Mouse (Mus musculus): ENCODE results near the gene 4930451I11Rik.

Gene 4930451I11Rik

GRCm38 (mm10) chr7:126831539-126831938 is at the start of gene 4930451I11Rik:
Gene 4930451I11Rik, minus strand, starts transcription at chr7:126831639.
- DNase-seq (ENCODE audit: low spot score in 2 of 2), result no peak

- DNase-seq (ENCODE audit: low spot score in 2 of 2), result no peak
Observed at GRCm38 (mm10) chr7:126881040-126881439, 49.6 kb upstream of the 4930451I11Rik start.

- no peak for DNase-seq (ENCODE audit: low spot score in 2 of 2)
Observed at GRCm38 (mm10) chr7:126877239-126877638, 45.8 kb upstream of the 4930451I11Rik start.

- no peak for DNase-seq (ENCODE audit: low spot score in 2 of 2)
Observed at GRCm38 (mm10) chr7:126870520-126870891, 39.1 kb upstream of the 4930451I11Rik start.

- DNase-seq (ENCODE audit: low spot score in 2 of 2), result no peak
Observed at GRCm38 (mm10) chr7:126869780-126870519, 38.5 kb upstream of the 4930451I11Rik start.

- no peak for DNase-seq (ENCODE audit: low spot score in 2 of 2)
Observed at GRCm38 (mm10) chr7:126868003-126868402, 36.6 kb upstream of the 4930451I11Rik start.

- no peak for DNase-seq (ENCODE audit: low spot score in 2 of 2)
Observed at GRCm38 (mm10) chr7:126867534-126867933, 36.1 kb upstream of the 4930451I11Rik start.

- no peak for DNase-seq (ENCODE audit: low spot score in 2 of 2)
Observed at GRCm38 (mm10) chr7:126863791-126864190, 32.4 kb upstream of the 4930451I11Rik start.

- DNase-seq (ENCODE audit: low spot score in 2 of 2), result peak; percentile 96 to 97
Observed at GRCm38 (mm10) chr7:126862147-126862784, 30.8 kb upstream of the 4930451I11Rik start, which contains the start of gene Ino80e. Gene Ino80e, minus strand, starts transcription at chr7:126862377.

- DNase-seq (ENCODE audit: low spot score in 2 of 2), result peak; percentile 96 to 97
Observed at GRCm38 (mm10) chr7:126861429-126862130, 30.1 kb upstream of the 4930451I11Rik start, which contains the start of gene Hirip3. Gene Hirip3, plus strand, starts transcription at chr7:126861972.

GRCm38 (mm10) chr7:126860987-126861386 is 29.5 kb upstream of the 4930451I11Rik start:
- DNase-seq (ENCODE audit: low spot score in 2 of 2), result no peak

GRCm38 (mm10) chr7:126856741-126857420 is 25.4 kb upstream of the 4930451I11Rik start:
- DNase-seq (ENCODE audit: low spot score in 2 of 2), result no peak

GRCm38 (mm10) chr7:126855641-126856040 is 24.2 kb upstream of the 4930451I11Rik start:
- no peak for DNase-seq (ENCODE audit: low spot score in 2 of 2)

- DNase-seq (ENCODE audit: low spot score in 2 of 2), result no peak
Observed at GRCm38 (mm10) chr7:126853454-126853853, 22.0 kb upstream of the 4930451I11Rik start.

GRCm38 (mm10) chr7:126851192-126851591 is 19.8 kb upstream of the 4930451I11Rik start:
- no peak for DNase-seq (ENCODE audit: low spot score in 2 of 2)

GRCm38 (mm10) chr7:126850161-126850560 is 18.7 kb upstream of the 4930451I11Rik start:
- DNase-seq (ENCODE audit: low spot score in 2 of 2), result no peak

- peak; percentile 63 to 67 for DNase-seq (ENCODE audit: low spot score in 2 of 2)
Observed at GRCm38 (mm10) chr7:126848794-126849193, 17.4 kb upstream of the 4930451I11Rik start.

- no peak for DNase-seq (ENCODE audit: low spot score in 2 of 2)
Observed at GRCm38 (mm10) chr7:126847421-126848398, 16.3 kb upstream of the 4930451I11Rik start.

- DNase-seq (ENCODE audit: low spot score in 2 of 2), result no peak
Observed at GRCm38 (mm10) chr7:126847116-126847420, 15.6 kb upstream of the 4930451I11Rik start, which contains the start of gene Doc2a. Gene Doc2a, plus strand, starts transcription at chr7:126847416.

- no peak for DNase-seq (ENCODE audit: low spot score in 2 of 2)
Observed at GRCm38 (mm10) chr7:126845516-126845915, 14.1 kb upstream of the 4930451I11Rik start.

GRCm38 (mm10) chr7:126843276-126843675 is 11.8 kb upstream of the 4930451I11Rik start:
- DNase-seq (ENCODE audit: low spot score in 2 of 2), result no peak
